Comparison of ENCODE assay signal across 23 mouse cellular contexts in genomic region chr15:100826076-100826475, GRCm38 (mm10). TPM values are rescaled to one million over a fixed set of nuclear protein-coding genes. Genes with fewer than 3 reads are reported as not detected.
DNase-seq lines count a peak whose midpoint lies in the region; ATAC-seq and TF ChIP-seq lines count a peak whose summit lies in the region.
"Had no signal": no experiment of that assay in that cellular context is flagged by ENCODE, and none has a peak within 500 bp of the region (broad histone marks: within the 10 kb centered on the region; RNA-seq: fewer than 3 reads in every experiment).

No protein-coding gene starts in this region.

- no peak overlapping the region for H3K4me2 ChIP-seq in lung, postnatal 0 days (replicated peaks; ENCODE audit: low read depth, low read length)
- H3K4me2 ChIP-seq: heart, embryonic 13.5 days had no signal

- H3K36me3 ChIP-seq in lung, postnatal 0 days (ENCODE audit: insufficient read depth, low read length), result no peaks in the 10 kb centered on the region
- H3K36me3 ChIP-seq: embryonic facial prominence, embryonic 13.5 days; heart, embryonic 13.5 days; kidney, embryonic 15.5 days; limb, embryonic 10.5 days; midbrain, embryonic 15.5 days; neural tube, embryonic 15.5 days had no signal

- WGBS in lung, postnatal 0 days, result 88% methylated on average over 8 of the region's 8 CpGs

- no peaks in the 10 kb centered on the region for H3K9me3 ChIP-seq in lung, postnatal 0 days (ENCODE audit: low read length)
- H3K9me3 ChIP-seq: embryonic facial prominence, embryonic 13.5 days; kidney, embryonic 15.5 days; limb, embryonic 10.5 days; midbrain, embryonic 15.5 days; neural tube, embryonic 15.5 days had no signal

- H3K27me3 ChIP-seq in lung, postnatal 0 days (replicated peaks; ENCODE audit: insufficient read depth, low read length), result peaks cover 12% of the 10 kb centered on the region; the same call in 1 of the 2 replicates
- H3K27me3 ChIP-seq: Patski had no signal

- TF ChIP-seq EP300 in lung, postnatal 0 days (IDR thresholded peaks at IDR 0.05), result no peak

- H3K27ac ChIP-seq in layer of hippocampus, adult 2 months, result peak overlapping the region; percentile 76
- H3K27ac ChIP-seq in lung, postnatal 0 days (ENCODE audit: low read length), result no peak overlapping the region
- H3K27ac ChIP-seq: embryonic facial prominence, embryonic 13.5 days; heart, embryonic 13.5 days; hindbrain, embryonic 14.5 days; kidney, embryonic 15.5 days; limb, embryonic 10.5 days; midbrain, embryonic 15.5 days; neural tube, embryonic 15.5 days had no signal

- no peak for ATAC-seq in lung, postnatal 0 days
- ATAC-seq: CD4-positive, CD25-positive, alpha-beta regulatory T cell, adult 4 months; Patski had no signal

- no peak overlapping the region for H3K4me3 ChIP-seq in layer of hippocampus, adult 2 months
- no peak overlapping the region for H3K4me3 ChIP-seq in lung, postnatal 0 days (ENCODE audit: low read depth, low read length)
- H3K4me3 ChIP-seq: heart, embryonic 13.5 days had no signal

- no peak for TF ChIP-seq CTCF in layer of hippocampus, adult 2 months (conservative IDR thresholded peaks at IDR 0.05)
- no peak for TF ChIP-seq CTCF in lung, postnatal 0 days (IDR thresholded peaks at IDR 0.05)

- H3K4me1 ChIP-seq in lung, postnatal 0 days (ENCODE audit: insufficient read depth, low read depth, low read length), result no peaks in the 10 kb centered on the region
- H3K4me1 ChIP-seq: heart, embryonic 13.5 days had no signal

- intact Hi-C loops in left cerebral cortex, postnatal 14 days (cut with DNase I), result loop anchor here (5.0 kb wide), 1 partner anchor 46 kb away; no protein-coding TSS in a partner anchor

- DNase-seq in cerebellum, postnatal 14 days, result peak; percentile 46 to 48
- no peak for DNase-seq in cerebellum, adult 18-20 months
- DNase-seq in layer of hippocampus, adult 2 months (ENCODE audit: low spot score in 2 of 2), result no peak
- DNase-seq in layer of hippocampus, adult 9-10 months (ENCODE audit: low spot score), result no peak
- peak; percentile 63 to 80 for DNase-seq in left cerebral cortex, postnatal 14 days (ENCODE audit: low spot score in 2 of 2)
- DNase-seq in right cerebral cortex, postnatal 4 days, result peak; percentile 31
- DNase-seq in lung, postnatal 0 days (ENCODE audit: low spot score), result no peak
- DNase-seq: adrenal gland, postnatal 10 days; cerebellum, adult 11 months; gastrocnemius, postnatal 10 days; heart, adult 11 months; lung, adult 18-20 months; thymus, postnatal 14 days had no signal

- no peak overlapping the region for H3K9ac ChIP-seq in lung, postnatal 0 days (replicated peaks; ENCODE audit: low read depth)
- H3K9ac ChIP-seq: heart, embryonic 13.5 days; kidney, embryonic 15.5 days; neural tube, embryonic 15.5 days had no signal

RNA-seq across cellular contexts. Expression of gene Scn8a, which starts 43.6 kb away (rescaled TPM):
- total RNA-seq in layer of hippocampus, adult 2 months (2021), result 100 to 1,000 TPM; 245 to 263 TPM
- 100 to 1,000 TPM; 203 to 219 TPM for total RNA-seq in left cerebral cortex, postnatal 14 days (2021)
- polyA plus RNA-seq in lung, postnatal 0 days (2015; fragmentation: Nextera tagmentation; extraction: Ambion mirVana), result 1.2 and 1.5 TPM in 2 replicates
- total RNA-seq: megakaryocyte-erythroid progenitor cell, adult 5-6 weeks had no signal

Comparison
In these comparisons a context has a peak if more than half of its experiments do, and no peak if none do; other contexts are left out.
1. DNase-seq: peak in cerebellum, postnatal 14 days (2 of 2), left cerebral cortex, postnatal 14 days (2 of 2) and right cerebral cortex, postnatal 4 days (single experiment); none in cerebellum, adult 18-20 months (0 of 2), layer of hippocampus, adult 2 months (0 of 2), layer of hippocampus, adult 9-10 months (single experiment) and lung, postnatal 0 days (single experiment).